Mouse (Mus musculus) G1E (cell line): ENCODE results near the gene Rcn3.

Experiments
- CTCF ChIP-seq: IDR thresholded peaks from 2 replicates; pipeline ENCODE4 v1.5.1; 2012; ENCODE audit warnings: low read depth, low read length, inconsistent platforms, mixed read lengths
- GATA1 ChIP-seq: IDR thresholded peaks from 2 replicates; pipeline ENCODE4 v1.6.1; 2012; ENCODE audit warnings: borderline replicate concordance, low read length, inconsistent platforms, mixed read lengths
- GATA2 ChIP-seq: IDR thresholded peaks from 2 replicates; pipeline ENCODE4 v1.6.1; 2012; ENCODE audit warnings: low read depth, low read length, inconsistent platforms, borderline replicate concordance
- TAL1 ChIP-seq: conservative IDR thresholded peaks from 2 replicates; pipeline ENCODE4 v1.6.1; 2012; ENCODE audit warnings: low read depth, low read length, inconsistent platforms, mixed read lengths

- no peak for TF ChIP-seq CTCF
- TF ChIP-seq TAL1: no peak
- TF ChIP-seq GATA1: no peak
- no peak for TF ChIP-seq GATA2
Observed at GRCm38 (mm10) chr7:45098541-45099240, 6.7 kb upstream of the Rcn3 start.
